Mouse (Mus musculus): ENCODE measurements around the gene Nfkbid. TPM values are rescaled to one million over a fixed set of nuclear protein-coding genes. Genes with fewer than 3 reads are reported as not detected.
A peak's percentile ranks its signal among the peaks of the same experiment; 100 is the strongest.

Gene Nfkbid
- total and polyA plus RNA-seq, 2 experiments from 2014 or later: 2.1 to 3.7 TPM

DNA sequence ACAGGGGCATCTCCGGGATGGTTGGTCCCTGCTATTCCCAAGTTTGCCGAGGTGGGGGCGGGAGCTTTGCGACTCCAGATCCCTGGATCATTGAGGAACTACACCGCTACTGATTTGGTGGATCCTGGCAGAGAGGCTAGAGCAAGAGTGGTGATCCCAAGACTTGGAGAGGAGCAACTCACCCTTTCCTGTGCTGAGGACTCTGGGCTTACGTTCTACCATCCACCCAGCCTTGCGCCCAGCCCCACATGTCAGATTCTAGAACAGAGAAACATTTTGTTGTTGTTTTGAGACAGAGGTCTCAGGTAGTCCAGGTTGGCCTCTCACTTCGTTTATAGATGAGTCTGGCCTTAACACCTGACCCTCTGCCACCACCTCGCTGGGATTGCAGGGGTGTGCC, 1.0 kb downstream of the Nfkbid start:
- DNase-seq (ENCODE audit: low spot score) (no peak), ATAC-seq (no peak; the same call in 1 of the 2 replicates)
- TF ChIP-seq CTCF (IDR thresholded peaks at IDR 0.05; ENCODE audit: low read depth): no peak
- Histone ChIP-seq H3K27me3 (ENCODE audit: insufficient read depth, low read length) (no peaks in the 10 kb centered on the region), H3K27ac (peak overlapping the region; percentile 36; the same call in 1 of the 2 replicates), H3K9ac (replicated peaks; ENCODE audit: low read length) (peak overlapping the region; percentile 57), H3K4me2 (ENCODE audit: low read depth, low read length) (peak overlapping the region; percentile 78), H3K9me3 (ENCODE audit: low read length) (no peaks in the 10 kb centered on the region), H3K4me3 (ENCODE audit: low read length) (peak overlapping the region; percentile 46), H3K4me1 (ENCODE audit: insufficient read depth, low read length) (peaks cover 5% of the 10 kb centered on the region; the same call in 1 of the 2 replicates), H3K36me3 (ENCODE audit: insufficient read depth, low read length) (no peaks in the 10 kb centered on the region; the same call in 1 of the 2 replicates)
- 12% methylated on average over 9 of the region's 9 CpGs for WGBS

DNA sequence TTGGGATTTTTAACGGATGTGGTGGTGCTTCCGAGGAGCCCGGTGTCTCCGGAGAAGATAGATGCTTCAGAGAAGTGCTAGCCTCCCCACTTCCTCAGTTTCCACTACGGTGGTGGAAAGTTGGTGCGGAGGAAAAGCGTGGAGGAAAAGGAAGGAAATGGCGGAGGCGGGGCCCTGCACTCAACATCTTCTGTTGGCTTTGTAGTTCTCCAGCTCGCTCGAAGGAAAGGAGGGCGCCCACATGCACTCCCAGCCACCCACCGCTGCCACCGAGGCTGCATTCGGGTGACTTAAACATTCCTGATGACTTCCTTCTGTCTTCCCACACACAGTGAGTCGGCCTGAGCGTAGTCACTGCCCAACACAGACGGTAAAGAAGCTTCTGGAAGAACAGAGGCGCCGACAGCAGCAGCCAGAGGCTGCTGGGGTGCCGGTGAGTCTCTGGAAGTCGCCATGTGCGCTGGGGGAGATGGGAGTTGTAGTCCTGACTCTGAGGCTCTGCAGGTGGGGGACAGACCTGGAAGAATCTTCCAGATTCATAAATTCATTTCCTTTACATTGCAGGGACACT, 1.6 kb downstream of the Nfkbid start:
- Histone ChIP-seq H3K27ac (peak overlapping the region; percentile 27; the same call in 1 of the 2 replicates), H3K4me3 (ENCODE audit: low read length) (peak overlapping the region; percentile 46), H3K4me2 (ENCODE audit: low read depth, low read length) (peak overlapping the region; percentile 78), H3K9ac (replicated peaks; ENCODE audit: low read length) (peak overlapping the region; percentile 57), H3K27me3 (ENCODE audit: insufficient read depth, low read length) (no peaks in the 10 kb centered on the region), H3K4me1 (ENCODE audit: insufficient read depth, low read length) (peaks cover 5% of the 10 kb centered on the region; the same call in 1 of the 2 replicates), H3K36me3 (ENCODE audit: insufficient read depth, low read length) (no peaks in the 10 kb centered on the region; the same call in 1 of the 2 replicates), H3K9me3 (ENCODE audit: low read length) (no peaks in the 10 kb centered on the region)
- ATAC-seq (no peak), DNase-seq (ENCODE audit: low spot score) (peak; percentile 25)
- WGBS: 46% methylated on average over 23 of the region's 23 CpGs
- no peak for TF ChIP-seq CTCF (IDR thresholded peaks at IDR 0.05; ENCODE audit: low read depth)

DNA sequence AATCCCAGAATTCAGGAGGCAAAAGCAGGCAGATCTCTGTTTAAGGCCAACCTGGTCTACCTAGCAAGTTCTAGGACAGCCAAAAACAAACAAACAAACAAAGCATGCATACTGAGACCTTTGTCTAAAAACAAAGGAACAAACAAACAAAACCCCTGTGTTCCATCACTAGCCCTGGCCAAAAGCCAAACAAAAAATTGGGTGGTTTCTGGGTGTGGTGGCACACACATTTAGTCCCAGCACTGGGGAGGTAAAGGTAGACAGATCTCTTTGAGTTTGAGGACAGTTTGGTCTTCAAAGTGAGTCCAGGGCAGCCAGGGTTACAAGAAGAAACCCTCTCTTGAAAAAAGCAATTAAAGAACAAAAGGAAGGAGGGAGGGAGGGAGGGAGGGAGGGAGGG, 7.8 kb downstream of the Nfkbid start:
- Histone ChIP-seq H3K36me3 (ENCODE audit: insufficient read depth, low read length) (no peaks in the 10 kb centered on the region; the same call in 1 of the 2 replicates), H3K27me3 (ENCODE audit: insufficient read depth, low read length) (no peaks in the 10 kb centered on the region), H3K27ac (no peak overlapping the region), H3K4me2 (ENCODE audit: low read depth, low read length) (no peak overlapping the region), H3K9ac (replicated peaks; ENCODE audit: low read length) (no peak overlapping the region), H3K9me3 (ENCODE audit: low read length) (no peaks in the 10 kb centered on the region), H3K4me1 (ENCODE audit: insufficient read depth, low read length) (no peaks in the 10 kb centered on the region), H3K4me3 (ENCODE audit: low read length) (no peak overlapping the region)
- no peak for DNase-seq (ENCODE audit: low spot score)
- ATAC-seq: no peak
- no peak for TF ChIP-seq CTCF (IDR thresholded peaks at IDR 0.05; ENCODE audit: low read depth)

DNA sequence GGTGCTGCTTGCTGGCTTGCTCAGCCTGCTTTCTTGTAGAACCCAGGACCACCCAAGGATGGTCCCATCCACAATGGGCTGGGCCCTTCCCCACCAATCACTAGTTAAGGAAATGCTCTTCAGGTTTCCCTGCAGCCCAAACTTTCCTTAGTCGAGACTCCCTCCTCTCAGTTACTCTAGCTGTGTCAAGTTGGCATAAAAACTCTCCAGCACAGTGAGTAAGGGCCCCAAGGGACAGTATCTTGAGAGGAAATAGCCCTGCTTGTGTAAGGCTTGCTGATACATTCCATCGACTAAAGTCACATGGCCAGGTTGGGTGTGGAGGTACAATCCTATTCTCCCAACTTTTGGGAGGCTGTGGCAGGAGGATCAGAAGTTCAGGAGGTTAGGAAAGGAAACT, 8.7 kb downstream of the Nfkbid start:
- H3K27me3 ChIP-seq (ENCODE audit: insufficient read depth, low read length): no peaks in the 10 kb centered on the region
- H3K9me3 ChIP-seq (ENCODE audit: low read length): no peaks in the 10 kb centered on the region
- H3K4me2 ChIP-seq (ENCODE audit: low read depth, low read length): no peak overlapping the region
- WGBS: 67% methylated on average over 2 of the region's 2 CpGs
- no peak for ATAC-seq
- H3K4me3 ChIP-seq (ENCODE audit: low read length): no peak overlapping the region
- TF ChIP-seq CTCF (IDR thresholded peaks at IDR 0.05; ENCODE audit: low read depth): no peak
- H3K4me1 ChIP-seq (ENCODE audit: insufficient read depth, low read length): no peaks in the 10 kb centered on the region
- H3K27ac ChIP-seq: no peak overlapping the region
- no peak overlapping the region for H3K9ac ChIP-seq (replicated peaks; ENCODE audit: low read length)
- H3K36me3 ChIP-seq (ENCODE audit: insufficient read depth, low read length): peaks cover 4% of the 10 kb centered on the region; the same call in 1 of the 2 replicates
- DNase-seq (ENCODE audit: low spot score): no peak

DNA sequence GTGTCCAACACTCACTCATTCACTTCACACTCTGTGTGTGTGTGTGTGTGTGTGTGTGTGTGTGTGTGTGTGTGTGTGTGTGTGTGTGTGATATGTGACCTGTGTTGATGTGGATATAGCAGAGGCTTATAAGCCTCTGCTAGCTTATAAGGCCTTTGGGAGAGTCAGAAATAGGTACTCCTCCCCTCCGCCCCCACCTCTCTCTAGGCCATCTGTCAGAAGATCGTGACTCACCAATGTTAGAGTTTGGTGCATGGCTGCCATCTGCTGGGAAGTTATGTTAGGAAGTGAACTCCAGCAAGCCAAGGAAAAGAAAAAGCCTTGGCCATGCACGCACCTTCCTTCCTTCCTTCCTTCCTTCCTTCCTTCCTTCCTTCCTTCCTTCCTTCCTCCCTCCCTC, 10.3 kb downstream of the Nfkbid start:
- Histone ChIP-seq H3K27me3 (ENCODE audit: insufficient read depth, low read length) (no peaks in the 10 kb centered on the region), H3K4me1 (ENCODE audit: insufficient read depth, low read length) (no peaks in the 10 kb centered on the region), H3K9me3 (ENCODE audit: low read length) (no peaks in the 10 kb centered on the region), H3K4me2 (ENCODE audit: low read depth, low read length) (no peak overlapping the region), H3K4me3 (ENCODE audit: low read length) (no peak overlapping the region), H3K27ac (no peak overlapping the region), H3K36me3 (ENCODE audit: insufficient read depth, low read length) (peaks cover 15% of the 10 kb centered on the region; the same call in 1 of the 2 replicates), H3K9ac (replicated peaks; ENCODE audit: low read length) (no peak overlapping the region)
- peak; percentile 78 for TF ChIP-seq CTCF (IDR thresholded peaks at IDR 0.05; ENCODE audit: low read depth)
- DNase-seq (ENCODE audit: low spot score) (peak; percentile 94), ATAC-seq (peak; percentile 85)
- 10% methylated on average over 3 of the region's 3 CpGs for WGBS

DNA sequence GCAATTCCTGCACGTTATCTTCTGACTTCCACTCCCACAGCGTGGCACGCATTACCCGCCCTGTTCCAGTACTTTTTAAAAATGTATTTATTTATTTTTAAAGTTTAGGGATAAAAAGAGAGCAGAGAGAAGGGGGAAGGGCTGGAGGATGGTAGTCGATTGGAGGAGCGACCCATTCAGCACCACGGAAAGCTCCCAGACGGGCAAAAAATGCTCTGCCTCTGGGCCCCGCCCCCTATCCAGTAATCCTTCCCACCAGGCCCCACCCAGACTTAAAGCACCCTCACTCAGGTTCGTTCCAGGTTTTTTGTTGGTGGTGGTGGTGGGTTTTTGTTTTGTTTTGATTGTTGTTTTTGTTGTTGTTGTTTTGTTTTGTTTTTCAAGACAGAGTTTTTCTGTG, 12.7 kb downstream of the Nfkbid start:
- WGBS: 8% methylated on average over 10 of the region's 10 CpGs
- Histone ChIP-seq H3K4me1 (ENCODE audit: insufficient read depth, low read length) (no peaks in the 10 kb centered on the region), H3K4me2 (ENCODE audit: low read depth, low read length) (no peak overlapping the region), H3K9ac (replicated peaks; ENCODE audit: low read length) (no peak overlapping the region), H3K27me3 (ENCODE audit: insufficient read depth, low read length) (no peaks in the 10 kb centered on the region), H3K27ac (no peak overlapping the region), H3K4me3 (ENCODE audit: low read length) (no peak overlapping the region), H3K9me3 (ENCODE audit: low read length) (no peaks in the 10 kb centered on the region), H3K36me3 (ENCODE audit: insufficient read depth, low read length) (peaks cover 27% of the 10 kb centered on the region; the same call in 1 of the 2 replicates)
- ATAC-seq: no peak
- TF ChIP-seq CTCF (IDR thresholded peaks at IDR 0.05; ENCODE audit: low read depth): no peak
- peak; percentile 33 for DNase-seq (ENCODE audit: low spot score)

DNA sequence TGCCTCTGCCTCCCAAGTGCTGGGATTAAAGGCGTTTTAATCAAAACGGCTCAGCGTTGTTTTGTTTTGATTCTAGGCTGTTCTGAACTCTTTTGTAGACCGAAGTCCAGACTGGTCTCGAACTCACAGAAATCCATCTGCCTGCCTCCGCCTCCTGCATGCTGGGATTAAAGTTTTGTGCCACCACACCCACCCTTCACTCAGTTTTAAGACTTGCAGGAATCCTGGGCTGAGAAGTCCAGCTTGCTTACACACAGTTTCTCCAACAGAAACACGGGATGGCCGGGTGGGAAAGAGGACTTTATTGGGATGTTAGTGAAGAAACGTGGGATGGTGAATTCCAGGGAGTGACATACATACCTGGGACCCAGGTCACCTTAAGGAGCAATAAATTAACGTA, 13.2 kb downstream of the Nfkbid start:
- Histone ChIP-seq H3K9me3 (ENCODE audit: low read length) (no peaks in the 10 kb centered on the region), H3K4me1 (ENCODE audit: insufficient read depth, low read length) (no peaks in the 10 kb centered on the region), H3K4me2 (ENCODE audit: low read depth, low read length) (no peak overlapping the region), H3K9ac (replicated peaks; ENCODE audit: low read length) (no peak overlapping the region), H3K4me3 (ENCODE audit: low read length) (no peak overlapping the region), H3K36me3 (ENCODE audit: insufficient read depth, low read length) (peaks cover 30% of the 10 kb centered on the region; the same call in 1 of the 2 replicates), H3K27ac (no peak overlapping the region), H3K27me3 (ENCODE audit: insufficient read depth, low read length) (no peaks in the 10 kb centered on the region)
- 72% methylated on average over 10 of the region's 10 CpGs for WGBS
- ATAC-seq (no peak), DNase-seq (ENCODE audit: low spot score) (no peak)
- no peak for TF ChIP-seq CTCF (IDR thresholded peaks at IDR 0.05; ENCODE audit: low read depth)
